Mouse (Mus musculus): ENCODE data around the gene Plekhm2. TPM values are rescaled to one million over a fixed set of nuclear protein-coding genes. Genes with fewer than 3 reads are reported as not detected.

The Plekhm2 gene
- polyA plus RNA-seq (2015; fragmentation: Nextera tagmentation; extraction: Ambion mirVana): 8.6 and 8.7 TPM in 2 replicates

DNA sequence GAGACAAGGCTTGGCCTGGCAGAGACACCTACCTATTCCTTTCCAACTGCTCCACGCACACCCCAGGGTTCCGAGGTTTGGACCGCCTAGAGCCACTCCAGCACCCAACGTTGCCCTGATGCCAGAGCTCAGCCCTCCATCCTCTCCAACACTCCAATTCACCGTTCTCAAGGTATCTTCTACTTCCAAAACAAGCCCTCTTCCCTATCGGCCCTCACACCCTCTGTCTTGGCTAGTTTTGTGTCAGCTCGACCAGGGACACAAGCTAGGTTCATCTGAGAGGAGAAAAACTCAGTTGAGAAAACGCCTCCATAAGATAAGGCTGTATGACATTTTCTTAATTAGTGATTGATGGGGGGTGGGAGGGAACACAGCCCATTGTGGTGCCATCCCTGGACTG, at the start of gene Plekhm2:
Plekhm2 (minus strand) TSS at position 101 of the 400 bp plus-strand sequence.

DNA sequence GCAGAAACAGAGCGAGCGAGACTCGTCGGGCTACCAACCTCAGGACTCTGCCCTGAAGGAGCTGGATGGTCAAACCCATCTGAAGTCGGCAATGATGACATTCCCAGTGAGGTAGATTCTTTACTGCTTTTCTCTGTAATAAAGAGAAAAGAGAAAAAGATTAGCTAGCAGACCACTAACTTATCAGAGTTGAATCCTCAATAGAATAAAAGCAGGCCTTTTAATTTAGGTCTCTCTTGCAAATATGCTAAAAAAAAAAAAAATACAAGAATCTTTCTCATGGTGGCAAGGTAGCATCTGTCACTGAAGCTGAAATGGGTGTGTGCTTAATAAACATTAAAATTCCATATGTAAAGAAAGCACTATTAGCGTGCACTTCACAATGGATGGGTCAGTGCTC, 20.8 kb upstream of the Plekhm2 start, which contains the start of gene Rsc1a1:
Rsc1a1 (minus strand) TSS at position 101 of the 400 bp plus-strand sequence.

DNA sequence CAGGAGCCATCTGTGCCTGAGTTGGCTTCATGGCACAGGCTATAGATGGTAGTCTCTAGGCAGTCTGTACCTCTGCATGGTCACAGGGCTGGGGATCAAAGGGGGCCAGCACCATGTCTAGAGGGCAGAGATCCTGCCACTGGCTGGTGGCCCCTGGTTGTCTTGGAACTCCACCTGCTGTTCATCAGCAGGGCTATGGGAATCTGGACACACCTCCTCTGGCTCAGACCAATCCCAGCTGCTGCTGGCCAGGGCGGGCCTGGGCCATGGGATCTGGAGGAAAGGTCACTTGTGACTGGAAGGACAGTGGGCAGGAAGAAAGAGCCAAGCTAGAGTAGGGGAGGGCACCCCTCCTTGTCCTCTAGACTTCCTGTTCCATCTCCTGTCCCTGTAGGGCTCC, 41.0 kb downstream of the Plekhm2 start, which contains the start of gene Slc25a34:
Slc25a34 (minus strand) TSS at position 156 of the 400 bp plus-strand sequence.

GRCm38 (mm10) chr4:141618565-141619243, 46.0 kb downstream of the Plekhm2 start, which contains the start of gene Tmem82:
Tmem82 (minus strand) TSS chr4:141618633.

GRCm38 (mm10) chr4:141605861-141606260, 58.8 kb downstream of the Plekhm2 start, which contains the start of gene Fblim1:
Fblim1 (minus strand) TSS chr4:141606096.

Other genes with a start within 250 kb of the Plekhm2 start
- gene Clcnkb, start 248.9 kb downstream of the Plekhm2 start, polyA plus RNA-seq (2015; fragmentation: Nextera tagmentation; extraction: Ambion mirVana): not detected in 2 replicates
- 0.05 and 0.22 TPM in 2 replicates for gene Hspb7, start 244.1 kb downstream of the Plekhm2 start, polyA plus RNA-seq (2015; fragmentation: Nextera tagmentation; extraction: Ambion mirVana)
- 0.68 and 0.96 TPM in 2 replicates for gene Srarp, start 228.8 kb downstream of the Plekhm2 start, polyA plus RNA-seq (2015; fragmentation: Nextera tagmentation; extraction: Ambion mirVana)
- gene Zbtb17, start 220.2 kb downstream of the Plekhm2 start, polyA plus RNA-seq (2015; fragmentation: Nextera tagmentation; extraction: Ambion mirVana): 23.1 and 24.6 TPM in 2 replicates
- gene Spen, start 126.3 kb downstream of the Plekhm2 start, polyA plus RNA-seq (2015; fragmentation: Nextera tagmentation; extraction: Ambion mirVana): 12.4 and 13.7 TPM in 2 replicates
- 12.9 and 13.6 TPM in 2 replicates for gene Fblim1, start 58.8 kb downstream of the Plekhm2 start, polyA plus RNA-seq (2015; fragmentation: Nextera tagmentation; extraction: Ambion mirVana)
- 0.52 and 0.62 TPM in 2 replicates for gene Tmem82, start 46.3 kb downstream of the Plekhm2 start, polyA plus RNA-seq (2015; fragmentation: Nextera tagmentation; extraction: Ambion mirVana)
- 2.0 and 2.5 TPM in 2 replicates for gene Slc25a34, start 41.1 kb downstream of the Plekhm2 start, polyA plus RNA-seq (2015; fragmentation: Nextera tagmentation; extraction: Ambion mirVana)
- not detected in 2 replicates for gene Rsc1a1, start 20.7 kb upstream of the Plekhm2 start, polyA plus RNA-seq (2015; fragmentation: Nextera tagmentation; extraction: Ambion mirVana)
- gene Ddi2, start 58.5 kb upstream of the Plekhm2 start, polyA plus RNA-seq (2015; fragmentation: Nextera tagmentation; extraction: Ambion mirVana): 10.3 and 10.7 TPM in 2 replicates
- 0.48 and 0.63 TPM in 2 replicates for gene Agmat, start 81.8 kb upstream of the Plekhm2 start, polyA plus RNA-seq (2015; fragmentation: Nextera tagmentation; extraction: Ambion mirVana)
- gene Dnajc16, start 126.0 kb upstream of the Plekhm2 start, polyA plus RNA-seq (2015; fragmentation: Nextera tagmentation; extraction: Ambion mirVana): 4.9 and 5.6 TPM in 2 replicates
- gene Casp9, start 128.7 kb upstream of the Plekhm2 start, polyA plus RNA-seq (2015; fragmentation: Nextera tagmentation; extraction: Ambion mirVana): 16.5 and 16.6 TPM in 2 replicates
- gene Cela2a, start 161.3 kb upstream of the Plekhm2 start, polyA plus RNA-seq (2015; fragmentation: Nextera tagmentation; extraction: Ambion mirVana): 0.26 TPM in 1 of 2 replicates, not detected in the other
- gene Ctrc, start 181.5 kb upstream of the Plekhm2 start, polyA plus RNA-seq (2015; fragmentation: Nextera tagmentation; extraction: Ambion mirVana): not detected in 2 replicates
- 95.7 and 103 TPM in 2 replicates for gene Efhd2, start 210.0 kb upstream of the Plekhm2 start, polyA plus RNA-seq (2015; fragmentation: Nextera tagmentation; extraction: Ambion mirVana)

Data from neural tube, postnatal 0 days (tissue).